Mouse (Mus musculus): ENCODE results near the gene Gm5129.

Gene Gm5129

GRCm38 (mm10) chr5:29726070-29726469, 9.7 kb downstream of the Gm5129 start:
- peak; percentile 65 for DNase-seq (ENCODE audit: low read depth, low spot score)

- DNase-seq (ENCODE audit: low read depth, low spot score) = no peak
Observed at GRCm38 (mm10) chr5:29725369-29725768, 10.4 kb downstream of the Gm5129 start.

GRCm38 (mm10) chr5:29721159-29721558, 14.6 kb downstream of the Gm5129 start:
- peak; percentile 87 for DNase-seq (ENCODE audit: low read depth, low spot score)

- peak; percentile 68 for DNase-seq (ENCODE audit: low read depth, low spot score)
Observed at GRCm38 (mm10) chr5:29712906-29713305, 22.8 kb downstream of the Gm5129 start.

- DNase-seq (ENCODE audit: low read depth, low spot score) = no peak
Observed at GRCm38 (mm10) chr5:29711631-29712030, 24.1 kb downstream of the Gm5129 start.

GRCm38 (mm10) chr5:29708258-29708657, 27.5 kb downstream of the Gm5129 start:
- DNase-seq (ENCODE audit: low read depth, low spot score) = peak; percentile 57

- DNase-seq (ENCODE audit: low read depth, low spot score) = no peak
Observed at GRCm38 (mm10) chr5:29707241-29707640, 28.5 kb downstream of the Gm5129 start.

GRCm38 (mm10) chr5:29699520-29700202, 36.1 kb downstream of the Gm5129 start:
- DNase-seq (ENCODE audit: low read depth, low spot score) = no peak

GRCm38 (mm10) chr5:29698493-29698892, 37.2 kb downstream of the Gm5129 start:
- DNase-seq (ENCODE audit: low read depth, low spot score) = peak; percentile 94

GRCm38 (mm10) chr5:29688352-29688751, 47.4 kb downstream of the Gm5129 start:
- DNase-seq (ENCODE audit: low read depth, low spot score) = peak; percentile 27

- peak; percentile 71 for DNase-seq (ENCODE audit: low read depth, low spot score)
Observed at GRCm38 (mm10) chr5:29687671-29688070, 48.1 kb downstream of the Gm5129 start.

Measured in R1 (cell line).